Mouse (Mus musculus) left cerebral cortex, postnatal 10 days (tissue): ENCODE data around the gene Kifc5b. TPM values are rescaled to one million over a fixed set of nuclear protein-coding genes. Genes with fewer than 3 reads are reported as not detected.
A peak's percentile ranks its signal among the peaks of the same experiment; 100 is the strongest.

ENCODE experiments used
- DNase-seq, 2 experiments: peaks; one replicate each; pipeline ENCODE4 v3.0.0; 2021 to 2022; ENCODE audit warnings: low spot score in 2 of 2, mixed read lengths in 1 of 2; ENCODE audit errors: extremely low spot score in 1 of 2
- intact Hi-C: fragments of 180-260 bp; cut with DNase I; formaldehyde crosslinking; loops from one replicate; pipeline ENCODE4 v1.15.1; 2025
- total RNA-seq, 2 experiments: library from RNA; stranded (reverse); gene quantifications; 2 replicates each; pipeline ENCODE4 v1.2.3; 2021

Kifc5b gene
- total RNA-seq: 1 to 10 TPM; 3.1 to 3.2 TPM

- peak; percentile 99 to 100 for DNase-seq
- intact Hi-C loops: no loop called here
Observed at GRCm38 (mm10) chr17:26916711-26917482, at the start of gene Kifc5b. Kifc5b (plus strand) TSS chr17:26917091.

DNA sequence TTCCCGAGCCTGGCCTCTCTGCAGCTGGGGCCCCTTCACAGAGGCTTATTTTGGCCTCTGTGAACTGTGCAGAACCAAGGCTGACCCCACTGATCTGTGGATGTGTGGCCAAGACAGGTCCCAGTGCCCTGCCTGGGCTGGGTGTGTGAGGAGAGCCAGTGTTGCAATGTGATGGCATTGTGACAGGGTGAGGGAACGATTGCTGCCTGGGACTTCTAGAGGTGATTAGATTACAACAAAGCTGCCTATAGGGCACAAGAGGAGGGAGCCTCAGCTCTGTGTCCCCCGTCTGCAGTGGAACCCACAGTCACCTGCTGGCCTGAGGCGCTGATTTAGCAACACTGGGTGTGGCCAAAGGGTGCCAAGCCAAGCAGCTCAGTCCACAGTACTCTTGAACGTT lies 48.1 kb upstream of the Kifc5b start:
- intact Hi-C loops: no loop called here
- no peak for DNase-seq

GRCm38 (mm10) chr17:26872870-26873269 lies 44.0 kb upstream of the Kifc5b start:
- no peak for DNase-seq

GRCm38 (mm10) chr17:26873502-26873901 lies 43.4 kb upstream of the Kifc5b start:
- no peak for DNase-seq
- intact Hi-C loops: no loop called here

More at GRCm38 (mm10) chr17:26872870-26873269, 44.0 kb upstream of the Kifc5b start:
- intact Hi-C loops: no loop called here

GRCm38 (mm10) chr17:26874542-26874941 lies 42.3 kb upstream of the Kifc5b start:
- intact Hi-C loops: no loop called here
- DNase-seq: no peak

GRCm38 (mm10) chr17:26877927-26878326 lies 39.0 kb upstream of the Kifc5b start:
- no peak for DNase-seq
- intact Hi-C loops: no loop called here

- no peak for DNase-seq
- intact Hi-C loops: no loop called here
Observed at GRCm38 (mm10) chr17:26879235-26879634, 37.7 kb upstream of the Kifc5b start.

DNA sequence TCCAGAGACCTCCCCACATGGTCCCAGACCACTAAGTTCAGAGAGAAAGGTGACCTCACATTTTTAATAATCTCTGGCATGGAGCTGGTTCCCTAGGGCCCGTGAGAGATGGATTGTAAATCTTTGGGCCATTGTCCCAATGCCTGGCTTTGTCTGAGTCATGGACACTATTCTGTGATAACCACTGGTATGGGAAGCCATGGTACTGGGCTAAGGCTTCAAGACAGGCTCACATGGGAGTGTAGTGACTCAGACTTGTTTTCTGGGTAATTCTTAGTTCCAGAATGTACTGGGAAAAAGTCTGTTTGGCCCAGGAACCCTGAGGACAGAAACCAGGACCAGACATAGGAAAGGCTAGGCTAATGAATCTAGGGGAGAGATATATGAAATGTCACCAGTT lies 34.2 kb upstream of the Kifc5b start:
- intact Hi-C loops: no loop called here
- no peak for DNase-seq

DNA sequence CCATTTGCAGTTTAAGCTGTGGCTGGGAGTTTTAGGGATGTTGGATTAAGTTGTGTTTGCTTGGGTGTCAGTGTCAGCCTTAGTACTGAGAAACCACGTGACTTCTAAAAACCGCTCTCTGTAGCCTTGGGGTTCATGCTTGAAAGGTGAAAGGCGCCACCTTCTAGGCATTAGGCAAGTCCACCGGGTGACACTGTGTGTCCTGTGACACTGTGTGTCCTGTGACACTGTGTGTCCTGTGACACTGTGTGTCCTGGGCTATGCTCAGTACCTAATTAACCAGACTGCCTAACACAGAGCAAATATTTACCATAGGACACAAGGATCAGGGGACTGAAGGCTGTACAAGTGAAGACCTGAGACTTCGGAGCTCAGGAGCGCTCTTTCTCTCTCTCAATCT lies 33.3 kb upstream of the Kifc5b start:
- DNase-seq: no peak
- intact Hi-C loops: no loop called here

DNA sequence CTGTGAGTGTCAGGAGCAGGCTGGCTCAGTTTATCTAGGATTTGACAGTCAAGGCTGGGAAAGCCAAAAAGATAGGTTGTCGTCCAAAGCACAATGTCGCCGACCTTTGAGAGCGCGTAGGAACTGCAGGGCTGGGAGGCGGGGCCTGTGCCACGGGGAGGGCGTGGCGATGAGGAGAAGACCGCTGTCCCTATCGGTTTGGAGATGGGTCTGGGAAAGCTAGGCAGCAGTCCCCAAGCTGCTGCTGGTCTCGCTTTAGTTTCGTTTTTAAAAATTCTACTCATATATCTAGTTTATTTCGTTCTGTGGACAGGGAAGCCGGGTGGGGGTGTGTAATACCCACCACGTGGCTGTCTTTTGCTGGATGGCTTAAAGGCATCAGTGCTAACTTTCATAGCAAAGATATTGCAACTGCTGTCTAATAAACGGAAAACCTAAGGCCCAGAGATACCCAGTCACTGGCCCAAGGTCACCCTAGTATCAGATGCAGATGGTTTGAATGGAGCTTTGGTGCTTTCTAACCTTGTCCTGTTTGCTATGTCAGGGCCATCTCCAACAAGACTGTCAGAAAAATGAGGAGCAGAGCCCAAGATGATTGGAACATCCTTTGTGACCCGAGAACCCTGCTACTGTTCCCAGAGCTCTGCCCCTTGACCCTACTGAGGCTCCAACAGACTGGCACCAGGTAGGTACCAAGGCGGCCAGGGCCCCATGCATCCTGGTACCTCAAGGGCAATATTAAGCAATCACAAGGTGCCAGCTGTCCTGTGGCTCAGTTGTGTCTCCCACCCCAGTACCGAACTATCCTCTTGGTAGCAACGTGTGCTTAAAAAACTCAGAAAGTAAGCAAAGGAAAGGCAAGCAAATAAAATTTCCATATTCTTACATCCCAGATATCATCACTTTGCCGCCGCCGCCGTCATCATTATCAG lies 31.6 kb upstream of the Kifc5b start:
- DNase-seq: peak in 1 of 2 experiments; percentile 90
- intact Hi-C loops: loop anchor here (5.0 kb wide), 2 partner anchors 223 to 423 kb away; partner anchors contain the start of gene Atp6v0e

- intact Hi-C loops: loop anchor here (2.0 to 5.0 kb wide), 3 partner anchors 91 to 424 kb away; partner anchors contain the start of gene Atp6v0e
- DNase-seq: peak; percentile 86 to 88
Observed at GRCm38 (mm10) chr17:26886047-26886749, 30.7 kb upstream of the Kifc5b start.

DNA sequence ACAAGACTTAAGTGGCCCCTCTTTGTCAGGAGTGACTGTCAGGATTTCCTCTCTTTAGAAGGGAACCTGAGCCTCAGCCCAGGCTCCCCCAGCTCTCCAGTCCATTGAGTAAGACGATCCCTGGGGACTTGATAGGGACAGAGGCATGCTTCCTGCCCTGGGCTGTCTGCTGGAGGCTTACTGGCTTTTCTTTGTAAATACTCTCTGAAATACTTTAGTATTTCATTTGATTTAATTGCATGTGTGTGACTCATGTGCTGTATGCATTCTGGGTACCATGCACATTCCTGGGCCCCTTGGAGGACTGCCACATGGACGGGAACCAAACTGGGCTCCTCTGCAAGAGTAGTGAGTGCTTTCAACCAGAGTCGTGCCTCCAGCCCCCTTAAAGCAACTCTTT lies 29.0 kb upstream of the Kifc5b start:
- intact Hi-C loops: loop anchor here (2.0 to 5.0 kb wide), 3 partner anchors 93 to 426 kb away; partner anchors contain the start of gene Atp6v0e
- DNase-seq: no peak

DNA sequence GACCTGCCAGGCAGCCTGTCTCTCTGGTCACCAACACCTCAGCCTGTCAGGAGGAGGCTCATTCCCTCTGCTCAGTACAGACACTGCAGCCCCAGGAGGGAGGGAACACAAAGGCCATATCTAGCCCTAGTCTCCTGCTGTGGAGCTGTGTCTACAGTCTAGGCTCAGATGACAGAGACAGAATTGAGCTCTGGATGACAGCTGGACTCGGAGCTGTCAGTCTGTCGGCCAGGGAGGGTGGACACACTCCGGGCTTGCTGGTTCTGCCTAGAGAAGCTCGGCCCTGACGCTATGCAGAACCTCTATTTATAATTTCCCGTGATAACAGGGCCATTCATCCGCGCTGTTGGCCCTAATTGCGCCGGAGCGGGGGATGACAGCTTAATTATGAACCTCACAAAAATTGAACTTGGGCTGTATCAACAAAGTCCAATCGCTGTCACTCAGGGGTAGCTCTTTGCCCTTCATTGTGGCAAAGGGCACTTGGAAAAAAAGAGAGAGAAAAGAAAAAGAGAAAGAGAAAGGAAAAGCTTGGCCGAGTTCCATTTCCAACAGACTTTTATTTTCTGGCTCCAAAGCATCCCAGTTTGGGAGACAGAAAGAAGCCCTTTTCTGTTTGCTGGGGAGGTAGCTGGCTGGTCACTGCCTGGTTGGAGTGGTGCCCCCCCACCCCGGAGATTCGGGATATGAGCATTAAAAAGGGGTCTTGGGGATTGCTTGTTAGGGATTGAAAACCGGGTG lies 24.1 kb upstream of the Kifc5b start:
- no peak for DNase-seq

GRCm38 (mm10) chr17:26893492-26893891 lies 23.4 kb upstream of the Kifc5b start:
- intact Hi-C loops: no loop called here
- DNase-seq: no peak

More for the DNA sequence above, 24.1 kb upstream of the Kifc5b start:
- intact Hi-C loops: no loop called here

- intact Hi-C loops: no loop called here
- DNase-seq: peak in 1 of 2 experiments; percentile 53
Observed at GRCm38 (mm10) chr17:26894342-26894741, 22.5 kb upstream of the Kifc5b start.

- intact Hi-C loops: no loop called here
- peak in 1 of 2 experiments; percentile 78 for DNase-seq
Observed at GRCm38 (mm10) chr17:26895578-26895977, 21.3 kb upstream of the Kifc5b start.

DNA sequence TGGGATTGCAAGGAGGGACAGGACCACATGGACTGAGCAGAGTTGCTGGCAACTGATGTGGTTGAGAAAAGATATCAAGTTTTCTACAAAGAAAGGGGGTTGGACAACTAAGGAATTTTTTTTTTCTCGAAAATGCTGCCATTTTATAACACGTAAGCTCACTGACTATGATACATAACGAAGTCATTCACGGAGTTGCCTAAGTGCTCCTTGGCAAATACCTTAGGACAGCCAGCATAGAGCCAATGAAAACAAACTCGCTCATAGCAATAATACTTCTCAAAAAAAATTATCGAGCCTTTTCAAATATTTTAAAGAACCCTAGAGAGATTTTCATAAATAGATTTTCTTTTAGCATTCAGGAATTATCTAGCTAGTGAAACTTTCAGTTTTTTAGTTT lies 16.0 kb upstream of the Kifc5b start:
- intact Hi-C loops: no loop called here

GRCm38 (mm10) chr17:26904320-26904719 lies 12.6 kb upstream of the Kifc5b start:
- DNase-seq: no peak
- intact Hi-C loops: no loop called here

More for the DNA sequence above, 16.0 kb upstream of the Kifc5b start:
- DNase-seq: no peak
